Mouse (Mus musculus): Measurements from ENCODE around the gene Porcn. TPM values are rescaled to one million over a fixed set of nuclear protein-coding genes. Genes with fewer than 3 reads are reported as not detected.

Gene Porcn
- polyA plus RNA-seq (2017; shearing (Covaris generic)) = 0.16 TPM

GRCm38 (mm10) chrX:8206015-8206693 is at the start of gene Porcn:
Porcn (minus strand) TSS chrX:8206525.

DNA sequence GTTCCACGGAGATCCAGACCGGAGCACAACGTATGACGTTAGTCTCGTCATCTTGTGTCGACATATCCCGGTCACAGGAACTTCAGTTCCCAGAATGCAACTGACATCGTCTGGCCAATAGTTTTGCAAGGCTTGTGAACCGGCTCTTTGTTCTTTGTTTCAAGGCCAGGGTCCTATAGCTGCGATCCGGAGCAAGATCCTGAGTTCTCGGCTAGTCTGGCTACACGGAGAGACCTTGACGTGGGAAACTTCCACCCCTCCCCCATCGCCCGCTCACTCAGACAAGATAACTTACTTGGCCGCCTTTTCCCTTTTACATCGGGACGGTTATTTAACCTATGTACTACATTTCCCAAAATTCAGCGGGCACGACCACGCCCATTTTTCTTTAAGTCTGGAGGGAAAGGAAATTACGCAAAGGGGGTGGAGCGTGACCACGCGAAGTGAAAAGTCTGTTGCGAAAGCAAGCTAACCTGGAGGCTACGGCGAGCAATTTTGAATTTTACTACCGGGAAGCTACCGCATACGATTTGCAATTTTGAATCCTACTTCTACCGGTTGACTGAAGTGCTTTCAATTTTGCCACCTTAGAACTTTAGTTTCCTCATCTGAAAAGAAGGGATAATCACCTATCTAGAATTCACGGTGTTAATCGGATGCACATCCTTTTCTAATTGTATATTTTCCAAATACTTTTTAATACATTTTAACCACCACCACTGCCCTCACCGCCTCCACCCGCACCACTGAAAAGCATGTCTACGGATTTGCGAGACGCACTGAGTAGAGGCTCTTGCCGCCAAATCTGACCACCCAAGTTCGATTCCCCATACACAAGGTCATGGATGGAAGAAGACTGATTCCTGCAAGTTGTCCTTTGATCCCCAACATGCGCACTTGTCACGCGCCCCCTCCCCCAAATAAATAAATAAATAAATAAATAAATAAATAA is 46.3 kb upstream of the Porcn start, which contains the start of gene Ftsj1:
Gene Ftsj1, minus strand, starts transcription at position 73 of the 952 bp plus-strand sequence.

GRCm38 (mm10) chrX:8193419-8193723 is 13.0 kb downstream of the Porcn start, which contains the start of gene Ebp:
Ebp (minus strand) TSS chrX:8193512.

GRCm38 (mm10) chrX:8175504-8176385 is 30.6 kb downstream of the Porcn start, which contains the start of gene Tbc1d25:
Tbc1d25 (minus strand) TSS chrX:8176181.

DNA sequence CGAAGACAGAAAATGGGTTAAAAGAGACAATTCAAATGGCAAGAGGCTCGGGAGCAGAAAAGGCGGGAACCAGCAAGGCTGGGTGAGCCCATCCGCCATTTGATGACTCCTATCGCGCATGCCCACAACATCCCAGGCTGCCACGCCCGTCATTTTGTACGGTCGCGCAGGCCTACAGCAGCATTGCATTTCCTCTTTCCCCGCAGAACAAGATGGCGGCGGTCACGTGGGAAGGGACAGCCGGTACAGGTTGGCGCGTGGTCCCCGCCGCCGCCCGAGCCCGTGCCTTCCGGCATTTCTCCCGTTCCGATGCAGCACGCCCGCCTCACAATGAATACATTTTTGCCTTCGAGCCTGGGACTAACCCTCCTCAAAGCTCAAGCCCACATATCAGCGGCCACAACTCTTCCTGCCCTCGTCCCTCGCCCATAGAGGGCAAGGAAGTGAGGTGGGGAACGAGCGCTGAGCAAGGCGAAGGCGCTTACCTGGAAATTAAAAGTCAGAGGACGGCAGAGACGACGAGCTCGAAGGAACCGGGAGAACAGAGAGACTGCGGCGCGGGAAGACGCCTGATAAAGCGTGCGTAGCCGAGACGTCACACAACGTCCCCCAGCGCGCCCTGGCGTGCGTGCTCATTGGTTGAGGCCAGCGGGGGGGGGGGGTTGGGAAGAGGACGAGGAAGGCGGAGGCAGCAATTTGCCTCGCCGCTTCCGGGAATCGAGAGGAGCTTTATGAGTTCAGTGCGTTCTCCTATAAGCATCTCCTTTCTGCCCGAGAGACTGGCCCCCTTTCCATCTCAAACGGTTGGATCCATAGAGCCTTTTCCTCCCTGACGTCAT is 61.0 kb downstream of the Porcn start, which contains the start of gene Rbm3:
Gene Rbm3, minus strand, starts transcription at position 728 of the 839 bp plus-strand sequence.

Other genes starting within 250 kb of the Porcn start
- gene Gata1, start 228.5 kb downstream of the Porcn start, polyA plus RNA-seq (2017; shearing (Covaris generic)) = 39.8 TPM
- not detected for gene Glod5, start 188.0 kb downstream of the Porcn start, polyA plus RNA-seq (2017; shearing (Covaris generic))
- gene Suv39h1, start 131.8 kb downstream of the Porcn start, polyA plus RNA-seq (2017; shearing (Covaris generic)) = 31.3 TPM
- 74.8 TPM for gene Was, start 116.0 kb downstream of the Porcn start, polyA plus RNA-seq (2017; shearing (Covaris generic))
- 36.5 TPM for gene Wdr13, start 73.6 kb downstream of the Porcn start, polyA plus RNA-seq (2017; shearing (Covaris generic))
- gene Rbm3, start 60.6 kb downstream of the Porcn start, polyA plus RNA-seq (2017; shearing (Covaris generic)) = 601 TPM
- 17.2 TPM for gene Tbc1d25, start 30.3 kb downstream of the Porcn start, polyA plus RNA-seq (2017; shearing (Covaris generic))
- 156 TPM for gene Ebp, start 13.0 kb downstream of the Porcn start, polyA plus RNA-seq (2017; shearing (Covaris generic))
- 25.7 TPM for gene Ftsj1, start 45.9 kb upstream of the Porcn start, polyA plus RNA-seq (2017; shearing (Covaris generic))
- not detected for gene Slc38a5, start 64.6 kb upstream of the Porcn start, polyA plus RNA-seq (2017; shearing (Covaris generic))
- gene Ssxb10, start 120.9 kb upstream of the Porcn start, polyA plus RNA-seq (2017; shearing (Covaris generic)) = not detected
- gene Ssxb9, start 160.5 kb upstream of the Porcn start, polyA plus RNA-seq (2017; shearing (Covaris generic)) = not detected
- not detected for gene Ssxb1, start 206.8 kb upstream of the Porcn start, polyA plus RNA-seq (2017; shearing (Covaris generic))

Data from inflammation-experienced regulatory T-cells, adult 16 weeks (primary cell).